Mouse (Mus musculus): Measurements from ENCODE around the gene Brap.

The Brap gene

DNA sequence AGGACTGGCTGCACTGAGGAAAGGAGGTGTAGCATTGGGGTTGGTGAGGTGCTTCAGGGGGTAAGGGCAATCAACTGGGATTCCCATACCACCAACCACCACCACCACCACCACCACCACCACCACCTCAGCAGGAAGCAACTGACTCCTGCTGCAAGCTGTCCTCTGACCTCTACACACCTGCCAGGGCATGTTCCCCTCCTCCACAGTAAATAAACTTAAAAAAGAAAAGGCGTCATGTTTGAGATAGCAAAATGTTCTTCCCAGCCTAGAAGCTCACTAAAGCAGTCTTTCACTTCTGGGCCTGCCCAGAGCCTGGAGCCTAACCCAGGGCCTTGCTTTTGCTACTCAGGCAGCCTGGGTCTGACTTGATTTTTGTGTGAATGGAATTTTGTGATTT is 54.0 kb downstream of the Brap start:
- DNase-seq (ENCODE audit: low spot score in 2 of 2), result no peak

DNA sequence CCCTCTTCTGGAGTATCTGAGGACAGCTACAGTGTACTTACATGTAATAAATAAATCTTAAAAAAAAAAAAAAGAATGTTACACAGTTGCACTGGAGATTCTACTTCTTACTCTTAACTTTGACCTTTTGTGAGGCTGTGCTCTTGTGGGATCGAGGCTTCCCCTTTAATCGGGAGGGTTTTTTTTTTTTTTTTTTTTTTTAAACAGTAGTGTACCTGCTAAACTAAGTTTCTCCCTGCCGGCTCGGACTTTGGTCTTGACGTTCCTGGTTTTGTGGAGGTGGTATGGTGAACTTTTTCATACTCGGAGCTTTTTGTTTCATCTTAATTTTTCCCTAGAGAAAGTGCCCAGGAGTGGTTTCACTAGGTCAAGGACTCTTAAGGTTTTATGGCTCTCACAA is 54.6 kb downstream of the Brap start:
- DNase-seq (ENCODE audit: low spot score in 2 of 2), result no peak

DNA sequence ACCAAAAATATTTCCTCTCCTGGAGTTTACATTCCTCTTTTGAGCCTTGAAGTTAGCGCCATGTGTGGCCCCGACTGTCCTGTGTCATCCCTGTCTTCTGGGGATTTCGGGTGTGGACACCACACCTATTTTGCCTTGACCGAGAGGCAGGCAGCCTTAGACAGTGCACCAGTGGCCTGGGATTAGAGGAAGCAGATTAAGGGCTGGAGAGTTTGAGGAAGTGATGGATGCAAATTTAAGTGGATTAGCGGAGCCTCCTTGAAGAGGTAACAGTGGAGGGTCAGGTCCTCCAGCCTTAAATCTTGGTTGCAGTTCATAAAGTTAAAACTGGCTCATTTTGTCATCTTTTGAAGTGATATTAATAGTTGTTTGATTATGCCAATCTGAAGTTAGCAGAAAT is 58.1 kb downstream of the Brap start:
- no peak for DNase-seq (ENCODE audit: low spot score in 2 of 2)

DNA sequence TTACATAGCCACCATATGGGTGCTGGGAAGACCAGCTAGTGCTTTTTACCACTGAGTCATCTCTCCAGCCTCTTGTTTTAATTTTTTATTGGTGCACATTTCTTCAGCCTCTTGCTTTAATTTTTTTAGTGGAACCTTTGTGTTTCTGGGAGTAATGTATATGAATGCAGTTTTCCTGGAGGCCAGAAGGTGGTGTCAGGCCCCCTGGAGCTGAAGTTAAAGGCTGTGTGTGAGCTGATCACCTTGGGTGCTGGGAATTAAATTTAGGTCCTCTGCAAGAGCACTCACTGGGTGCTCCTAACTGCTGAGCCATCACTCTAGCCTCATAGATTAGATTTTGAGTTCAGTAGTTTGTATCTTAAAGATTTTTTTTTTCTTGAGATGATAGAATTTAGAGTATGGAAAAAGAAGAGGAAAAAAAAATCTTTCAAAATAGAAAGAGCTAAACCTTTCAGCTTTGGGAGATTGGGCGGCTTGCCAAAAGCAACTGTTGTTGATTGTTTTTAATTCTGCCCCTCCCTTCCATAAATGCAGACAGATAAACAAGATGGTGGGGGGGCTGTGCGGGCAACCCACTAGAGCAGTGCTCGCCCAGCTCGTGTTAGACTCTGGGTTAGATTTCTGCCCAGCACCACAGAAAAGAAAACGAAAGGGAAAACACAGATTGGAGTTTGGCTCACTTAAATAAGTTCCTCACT is 60.7 kb downstream of the Brap start:
- no peak for DNase-seq (ENCODE audit: low spot score in 2 of 2)

DNA sequence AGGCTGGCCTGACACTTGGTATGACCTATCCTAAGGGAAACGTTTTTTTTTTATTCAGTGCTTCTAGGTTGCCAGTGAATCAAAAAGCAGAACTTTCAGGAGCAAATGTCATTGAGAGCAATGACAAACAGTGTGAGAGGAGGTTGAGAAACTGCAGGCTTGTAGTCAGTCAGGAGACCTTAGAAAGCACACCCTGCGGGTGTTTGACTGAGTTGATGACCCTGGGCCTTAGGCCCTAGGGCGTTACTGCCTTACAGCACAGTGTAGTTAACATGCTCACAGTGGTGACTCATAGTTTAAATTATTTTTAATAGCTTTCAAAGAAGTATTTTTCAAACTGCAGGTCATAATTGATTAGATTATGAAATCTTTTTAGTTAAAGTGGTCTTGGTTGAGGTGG is 61.5 kb downstream of the Brap start:
- no peak for DNase-seq (ENCODE audit: low spot score in 2 of 2)

DNA sequence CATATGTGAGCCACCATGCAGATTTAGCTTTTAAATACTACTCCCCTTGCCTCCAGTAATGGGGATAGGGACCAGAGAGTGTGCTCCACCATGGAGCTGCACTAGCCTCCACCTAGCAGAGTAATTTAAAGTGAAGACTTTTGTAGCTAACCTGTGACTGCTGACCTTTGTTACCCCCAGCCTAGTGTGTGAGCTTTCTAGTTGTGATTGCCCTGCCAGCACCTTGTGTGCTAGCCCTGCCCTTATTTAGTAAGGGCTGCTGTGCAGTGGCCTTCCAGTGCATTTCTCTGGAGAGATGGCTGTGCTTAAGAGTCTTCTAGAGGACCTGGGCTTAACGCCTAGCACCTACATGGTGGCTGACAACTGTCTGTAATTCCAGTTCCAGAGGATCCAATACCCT is 64.3 kb downstream of the Brap start:
- no peak for DNase-seq (ENCODE audit: low spot score in 2 of 2)

DNA sequence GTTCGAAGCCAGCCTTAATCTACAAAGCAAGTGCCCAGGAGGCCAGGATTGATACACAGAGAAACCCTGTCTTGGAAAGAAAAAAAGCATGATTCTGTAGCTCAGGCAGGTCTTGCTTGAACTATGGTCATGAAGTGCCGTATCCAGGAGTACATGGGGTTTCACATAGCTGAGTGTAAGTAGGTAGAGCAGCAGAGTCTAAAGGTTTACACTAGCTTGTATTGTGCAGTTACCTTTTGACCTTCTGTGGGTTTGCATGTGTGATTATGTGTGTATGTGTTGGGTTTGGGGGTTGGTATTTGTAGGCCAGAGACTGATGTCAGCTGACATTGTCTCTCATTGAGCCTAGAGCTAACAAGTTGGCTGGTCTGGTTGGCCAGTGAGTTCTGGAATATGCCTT is 69.7 kb downstream of the Brap start:
- no peak for DNase-seq (ENCODE audit: low spot score in 2 of 2)

DNA sequence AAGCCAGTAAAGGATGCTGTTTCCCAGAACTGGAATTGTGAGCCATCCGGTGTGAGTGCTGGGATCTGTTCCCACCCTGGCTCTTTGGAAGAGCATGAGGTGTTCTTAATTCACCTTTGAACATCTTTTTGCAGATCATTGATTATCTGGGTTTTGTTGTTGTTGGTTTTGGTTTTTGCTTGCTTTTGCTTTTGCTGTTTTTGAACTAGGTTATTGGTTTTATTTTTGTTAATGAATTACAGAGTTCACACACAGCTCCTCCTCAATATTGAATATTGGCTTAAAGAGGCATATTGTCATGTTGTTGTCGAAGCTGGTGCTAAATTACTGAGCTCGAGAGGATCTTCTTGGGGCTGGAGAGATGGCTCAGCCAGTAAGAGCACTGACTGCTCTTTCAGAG is 76.3 kb downstream of the Brap start:
- DNase-seq (ENCODE audit: low spot score in 2 of 2), result no peak

Data from left cerebral cortex, adult 9 months (tissue).